Mouse (Mus musculus): ENCODE measurements at regions not wholly inside any gene's neighbourhood (a gene's known extent, or its start where the extent isn't known, plus 50 kb on each side); places are given as distances from the start of the nearest gene placed in this dataset.

DNA sequence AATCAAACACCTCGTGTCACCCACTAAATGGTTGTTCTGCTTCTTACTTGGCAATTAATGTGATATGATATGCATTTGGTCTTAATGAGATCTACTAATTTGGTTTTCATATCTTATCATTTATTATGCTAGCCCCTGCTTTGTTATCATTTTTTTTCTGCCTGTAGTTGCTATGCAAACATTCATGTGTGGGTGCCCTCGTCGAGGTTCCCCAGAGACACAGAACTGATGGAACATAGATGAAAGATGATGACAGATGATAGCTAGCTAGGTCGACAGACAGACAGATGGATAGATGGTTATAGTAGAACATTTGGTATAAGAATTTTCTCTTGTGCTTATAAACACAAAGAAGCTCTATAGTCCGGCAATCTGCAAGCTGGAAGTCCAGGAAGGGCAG lies 252.1 kb downstream of the CK137956 start:
- TF ChIP-seq CTCF (conservative IDR thresholded peaks at IDR 0.05; ENCODE audit: low read length) = no peak
- no peak for TF ChIP-seq POU5F1 (IDR thresholded peaks at IDR 0.05; ENCODE audit: borderline replicate concordance, low read length)
